Mouse (Mus musculus) ES-E14 (cell line): ENCODE results near the gene Gsta4. TPM values are rescaled to one million over a fixed set of nuclear protein-coding genes. Genes with fewer than 3 reads are reported as not detected.
"Not testable (repeated sequence)": the region's sequence is repeated elsewhere in the genome, so short reads cannot be mapped to it uniquely, and the experiment has no call there.

Experiments used
- DNase-seq: peaks from one replicate; pipeline ENCODE4 v3.0.0-alpha.2; 2013; ENCODE audit warnings: low read depth, low spot score
- H3K27ac ChIP-seq: 2 replicates; pipeline ENCODE4 v1.5.1; 2012; ENCODE audit warnings: low read depth, mild to moderate bottlenecking, low read length, moderate library complexity, mixed read lengths; ENCODE audit not compliant: poor library complexity, insufficient read depth, severe bottlenecking
- H3K36me3 ChIP-seq: 2 replicates; pipeline ENCODE4 v1.6.1; 2012; ENCODE audit warnings: mild to moderate bottlenecking, low read length, moderate library complexity, mixed read lengths; ENCODE audit not compliant: control insufficient read depth, poor library complexity, insufficient read depth, severe bottlenecking
- H3K4me1 ChIP-seq, 2 experiments: fragments of 150-350 bp in 1 of 2; sonication (generic) in 1 of 2; 2 replicates each; pipeline ENCODE4 v1.6.1; 2012; ENCODE audit warnings: low read length in 2 of 2, mild to moderate bottlenecking in 1 of 2, mixed read lengths in 1 of 2; ENCODE audit not compliant: control insufficient read depth in 2 of 2, insufficient read depth in 2 of 2, poor library complexity in 1 of 2
- H3K4me3 ChIP-seq, 2 experiments: fragments of 150-350 bp in 1 of 2; sonication (generic) in 1 of 2; 2 replicates each; pipeline ENCODE4 v1.5.1; 2012; ENCODE audit warnings: low read length in 2 of 2, low read depth in 1 of 2, mild to moderate bottlenecking in 1 of 2, mixed read lengths in 1 of 2; ENCODE audit not compliant: insufficient read depth in 1 of 2, poor library complexity in 1 of 2, severe bottlenecking in 1 of 2
- H3K9ac ChIP-seq: 2 replicates; pipeline ENCODE4 v1.6.1; 2012; ENCODE audit warnings: low read depth, mild to moderate bottlenecking, low read length, mixed read lengths; ENCODE audit not compliant: poor library complexity, insufficient read depth, severe bottlenecking
- H3K9me3 ChIP-seq: fragments of 150-350 bp; sonication (generic); 2 replicates; pipeline ENCODE4 v1.6.1; 2012; ENCODE audit warnings: low read depth, mild to moderate bottlenecking, low read length; ENCODE audit not compliant: control insufficient read depth, insufficient read depth
- CHD2 ChIP-seq: IDR thresholded peaks from 2 replicates; pipeline ENCODE4 v1.6.1; 2014; ENCODE audit warnings: mild to moderate bottlenecking, low read depth, low read length, inconsistent platforms
- HCFC1 ChIP-seq: IDR thresholded peaks from 2 replicates; pipeline ENCODE4 v1.6.1; 2012; ENCODE audit warnings: low read length, inconsistent platforms, borderline replicate concordance; ENCODE audit not compliant: insufficient read depth
- MAFK ChIP-seq: IDR thresholded peaks from 2 replicates; pipeline ENCODE4 v1.6.1; 2014; ENCODE audit warnings: mild to moderate bottlenecking, low read depth, low read length, inconsistent platforms; ENCODE audit not compliant: insufficient read depth
- ZC3H11A ChIP-seq: IDR thresholded peaks from 2 replicates; pipeline ENCODE4 v1.6.1; 2012; ENCODE audit warnings: low read depth, mild to moderate bottlenecking, inconsistent platforms, low read length, borderline replicate concordance
- ZNF384 ChIP-seq: IDR thresholded peaks from 2 replicates; pipeline ENCODE4 v1.6.1; 2012; ENCODE audit warnings: low read depth, low read length, inconsistent platforms
- in situ Hi-C, 2 experiments: fragments of 600-800 bp; cut with MboI; formaldehyde crosslinking; loops; one replicate each; pipeline ENCODE4 v1.15.1; 2025; ENCODE audit warnings: low sequenced_read_pairs in 2 of 2, inconsistent platforms in 1 of 2; ENCODE audit not compliant: unreplicated experiment in 2 of 2
- total RNA-seq: library from RNA; depleted of rRNA; stranded (reverse); fragments of 300-350 nt; gene quantifications from 2 replicates; pipeline ENCODE4 v1.2.3, GENCODE M21; 2012

Gsta4 gene
- total RNA-seq, 1 experiment = 309 TPM

DNA sequence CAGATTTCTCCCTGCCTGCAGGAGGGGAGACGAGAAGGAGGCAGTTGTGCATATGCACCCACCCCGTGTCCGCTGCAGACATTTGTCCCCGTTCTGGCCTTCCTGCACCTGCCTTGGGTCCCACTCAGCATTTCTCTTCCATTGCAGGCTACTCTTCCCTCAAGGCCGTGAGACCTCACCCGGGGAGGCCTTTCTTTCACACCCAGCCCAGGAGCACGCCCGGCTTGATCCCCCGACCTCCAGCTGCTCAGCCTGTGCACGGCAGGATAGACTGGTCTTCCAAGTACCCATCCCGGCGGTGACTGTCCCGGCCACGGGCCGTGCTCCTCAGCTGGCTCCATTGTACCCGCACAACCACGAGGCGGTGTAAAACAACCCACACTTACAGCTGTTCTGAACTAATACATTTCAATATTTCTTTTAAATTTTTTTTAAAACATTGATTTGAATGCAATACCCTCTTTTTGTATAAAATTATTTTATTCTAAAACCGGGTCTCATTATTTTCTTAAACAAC is 15.1 kb upstream of the Gsta4 start:
- peak overlapping the region; percentile 31 to 56 for H3K4me3 ChIP-seq
- no peak for TF ChIP-seq HCFC1
- no peaks in the 10 kb centered on the region for H3K36me3 ChIP-seq
- peak overlapping the region; percentile 34 for H3K27ac ChIP-seq
- no peak for DNase-seq
- peak overlapping the region; percentile 78 for H3K9ac ChIP-seq
- no peaks in the 10 kb centered on the region for H3K9me3 ChIP-seq
- H3K4me1 ChIP-seq = peaks cover 2 to 22% of the 10 kb centered on the region in 2 experiments; a peak in 3 of 4 replicates
- in situ Hi-C loops = no loop called here

DNA sequence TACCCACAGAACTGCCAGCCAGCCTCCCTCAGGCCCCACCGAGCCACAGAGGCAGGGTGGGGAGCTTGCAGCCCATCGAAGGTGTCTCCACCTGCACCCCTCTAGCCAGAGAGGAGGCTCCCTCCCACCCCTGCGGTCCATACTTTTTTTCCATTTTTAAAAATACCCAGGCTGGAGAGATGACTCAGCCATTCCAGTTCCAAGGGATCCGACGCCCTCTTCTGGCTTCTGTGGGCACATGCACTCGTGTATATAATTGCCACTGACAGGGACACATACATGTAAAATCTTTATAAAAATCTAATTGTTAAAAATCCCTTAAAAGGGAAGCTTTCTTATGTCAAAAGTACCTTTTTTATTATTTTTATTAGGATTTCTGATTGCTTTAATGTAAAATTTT is 13.7 kb upstream of the Gsta4 start:
- Histone ChIP-seq H3K4me3 (no peak overlapping the region), H3K4me1 (peaks cover 2 to 17% of the 10 kb centered on the region in 2 experiments; a peak in 3 of 4 replicates), H3K36me3 (no peaks in the 10 kb centered on the region), H3K9me3 (no peaks in the 10 kb centered on the region), H3K27ac (peak overlapping the region; percentile 64), H3K9ac (peak overlapping the region; percentile 78)
- in situ Hi-C loops = no loop called here
- no peak for DNase-seq
- no peak for TF ChIP-seq CHD2
- no peak for TF ChIP-seq ZNF384
- no peak for TF ChIP-seq HCFC1
- no peak for TF ChIP-seq ZC3H11A
- peak; percentile 94 for TF ChIP-seq MAFK

DNA sequence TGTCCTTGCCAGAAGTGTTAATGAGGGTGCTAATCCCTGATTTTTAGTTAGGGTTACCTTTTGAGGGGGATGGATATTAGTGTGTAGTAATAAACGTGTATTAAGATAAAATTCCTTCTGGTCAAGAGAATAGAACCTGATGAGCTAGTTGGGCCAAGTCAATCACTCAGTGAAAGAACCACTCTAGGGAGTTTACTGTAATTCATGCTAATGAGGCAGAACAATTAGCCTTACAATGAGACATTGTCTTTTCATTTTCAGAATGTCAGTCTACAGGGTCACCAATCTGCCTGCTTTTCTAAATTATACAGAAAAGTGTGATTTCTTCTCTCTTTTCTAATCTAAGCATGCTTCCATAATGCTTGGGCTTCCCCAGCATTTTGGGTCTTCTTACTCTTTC is 8.6 kb upstream of the Gsta4 start:
- DNase-seq = no peak
- in situ Hi-C loops = no loop called here
- Histone ChIP-seq H3K4me3 (no peak overlapping the region), H3K9ac (no peak overlapping the region), H3K36me3 (no peaks in the 10 kb centered on the region), H3K4me1 (peaks cover 6 to 12% of the 10 kb centered on the region in 2 experiments; a peak in 3 of 4 replicates), H3K27ac (no peak overlapping the region; the same call in 1 of the 2 replicates), H3K9me3 (no peaks in the 10 kb centered on the region)
- TF ChIP-seq ZC3H11A (no peak), ZNF384 (no peak), MAFK (no peak), HCFC1 (no peak)

DNA sequence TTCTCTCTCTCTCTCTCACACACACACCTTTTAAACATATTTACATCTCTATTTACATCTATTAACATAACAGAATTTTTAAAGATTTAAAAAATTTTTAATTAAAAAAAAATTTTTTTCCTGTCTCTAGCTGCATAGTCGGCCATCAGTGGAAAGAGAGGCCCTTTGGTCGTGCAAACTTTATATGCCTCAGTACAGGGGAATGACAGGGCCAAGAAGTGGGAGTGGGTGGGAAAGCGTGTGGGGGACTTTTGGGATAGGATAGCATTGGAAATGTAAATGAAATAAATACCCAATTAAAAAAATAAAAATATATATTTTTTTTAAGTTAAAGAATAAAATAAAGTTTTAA is 7.7 kb upstream of the Gsta4 start:
- H3K4me1 ChIP-seq, DNase-seq, in situ Hi-C loops, H3K27ac ChIP-seq, H3K4me3 ChIP-seq, H3K36me3 ChIP-seq, H3K9me3 ChIP-seq, H3K9ac ChIP-seq: not testable (repeated sequence)

DNA sequence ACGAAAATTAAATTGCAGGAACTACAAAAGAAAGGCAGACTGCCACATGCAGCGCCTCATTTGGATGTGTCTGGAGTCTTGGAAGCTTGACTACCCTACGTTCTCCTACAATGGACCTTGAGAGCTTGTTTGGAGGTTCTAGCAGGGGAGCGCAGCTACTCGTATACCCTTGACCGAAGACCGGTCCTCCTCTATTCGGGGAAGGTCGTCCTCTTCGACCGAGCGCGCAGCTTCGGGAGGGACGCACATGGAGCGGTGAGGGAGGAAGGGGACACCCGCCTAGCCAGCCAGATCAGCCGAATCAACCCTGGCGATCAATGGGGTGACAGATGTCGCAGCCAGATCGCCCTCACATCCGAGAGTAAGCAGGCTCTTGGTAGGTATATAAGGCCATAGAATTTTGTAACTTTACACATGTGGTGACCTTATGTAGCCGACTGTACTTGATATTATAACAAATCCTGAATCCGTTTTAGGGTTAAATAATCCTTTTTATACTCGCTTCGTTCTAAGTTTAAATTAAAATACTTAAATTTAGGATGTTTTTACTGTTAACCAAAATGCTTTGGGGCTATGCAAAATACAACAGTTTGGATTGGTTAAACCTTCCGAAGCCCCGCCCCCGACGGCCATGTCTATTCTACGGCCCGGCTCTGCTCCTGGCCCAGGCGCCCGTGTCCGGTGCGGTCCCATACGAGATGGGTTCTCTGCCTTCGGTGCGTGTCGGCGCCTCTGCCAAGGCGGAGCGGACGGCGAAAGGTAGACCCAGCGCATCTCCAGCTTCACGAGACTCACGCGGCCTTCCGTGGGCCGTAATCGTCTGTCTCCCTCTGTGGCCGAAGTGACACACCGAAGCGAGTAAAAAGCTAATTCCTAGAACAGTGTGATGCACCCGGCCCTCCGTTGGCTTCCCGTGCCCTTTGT is 7.0 kb upstream of the Gsta4 start:
- peak overlapping the region; percentile 90 for H3K27ac ChIP-seq
- H3K9ac ChIP-seq = peak overlapping the region; percentile 94
- no peaks in the 10 kb centered on the region for H3K9me3 ChIP-seq
- in situ Hi-C loops = no loop called here
- DNase-seq = peak; percentile 94
- H3K4me3 ChIP-seq = peak overlapping the region; percentile 81 to 88
- no peaks in the 10 kb centered on the region for H3K36me3 ChIP-seq
- peaks cover 6 to 7% of the 10 kb centered on the region in 2 experiments; a peak in 3 of 4 replicates for H3K4me1 ChIP-seq
- TF ChIP-seq ZNF384 (no peak), ZC3H11A (no peak), MAFK (peak; percentile 67; the same call in 1 of the 2 replicates), CHD2 (peak; percentile 75), HCFC1 (peak; percentile 20; the same call in 1 of the 2 replicates)
